Mouse (Mus musculus): ENCODE measurements around the gene Apoa4. TPM values are rescaled to one million over a fixed set of nuclear protein-coding genes. Genes with fewer than 3 reads are reported as not detected.

The Apoa4 gene
- polyA plus RNA-seq, 1 experiment from 2014 or later = 91.9 TPM

Other genes starting within 250 kb of the Apoa4 start
- 144 and 148 TPM in 2 replicates for gene Pafah1b2, start 228.0 kb upstream of the Apoa4 start, polyA plus RNA-seq (2015; fragmentation: Nextera tagmentation; extraction: Ambion mirVana)
- 11.5 and 15.3 TPM in 2 replicates for gene Sik3, start 227.9 kb upstream of the Apoa4 start, polyA plus RNA-seq (2015; fragmentation: Nextera tagmentation; extraction: Ambion mirVana)
- gene Apoa1, start 12.1 kb upstream of the Apoa4 start, polyA plus RNA-seq (2015; fragmentation: Nextera tagmentation; extraction: Ambion mirVana) = 515 and 597 TPM in 2 replicates
- 46.5 and 53.1 TPM in 2 replicates for gene Apoc3, start 5.1 kb upstream of the Apoa4 start, polyA plus RNA-seq (2015; fragmentation: Nextera tagmentation; extraction: Ambion mirVana)
- gene Apoa5, start 27.9 kb downstream of the Apoa4 start, polyA plus RNA-seq (2015; fragmentation: Nextera tagmentation; extraction: Ambion mirVana) = 0.17 and 0.26 TPM in 2 replicates
- 52.2 and 55.9 TPM in 2 replicates for gene Zpr1, start 32.4 kb downstream of the Apoa4 start, polyA plus RNA-seq (2015; fragmentation: Nextera tagmentation; extraction: Ambion mirVana)
- 18.8 and 19.7 TPM in 2 replicates for gene Bud13, start 42.3 kb downstream of the Apoa4 start, polyA plus RNA-seq (2015; fragmentation: Nextera tagmentation; extraction: Ambion mirVana)
- not detected in 2 replicates for gene 4931429L15Rik, start 79.3 kb downstream of the Apoa4 start, polyA plus RNA-seq (2015; fragmentation: Nextera tagmentation; extraction: Ambion mirVana)